ENCODE assay signal across 9 mouse cellular contexts in the genomic region with DNA sequence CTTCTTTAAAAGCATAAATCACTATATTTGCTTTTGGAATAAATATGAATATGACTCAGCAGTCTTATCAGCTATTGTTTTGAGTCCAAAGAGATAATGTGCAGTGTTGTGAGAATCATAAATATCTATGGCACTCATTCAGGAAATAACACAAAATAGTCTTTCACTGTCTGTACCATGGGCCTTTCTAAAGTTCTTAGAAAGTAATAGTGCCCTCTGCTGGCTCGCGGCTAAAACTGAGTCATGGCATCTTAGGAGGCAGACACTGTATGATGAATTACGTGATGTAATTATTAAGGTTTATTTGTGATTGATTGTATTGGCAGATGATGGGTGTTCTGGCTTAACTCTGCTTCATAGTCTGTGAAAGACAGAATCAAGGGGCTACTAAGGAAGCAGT. TPM values are rescaled to one million over a fixed set of nuclear protein-coding genes. Genes with fewer than 3 reads are reported as not detected.
A peak's percentile ranks its signal among the peaks of the same experiment; 100 is the strongest.
DNase-seq lines count a peak whose midpoint lies in the region; ATAC-seq and TF ChIP-seq lines count a peak whose summit lies in the region.
"Had no signal": no experiment of that assay in that cellular context is flagged by ENCODE, and none has a peak within 500 bp of the region (broad histone marks: within the 10 kb centered on the region; RNA-seq: fewer than 3 reads in every experiment).

No protein-coding gene starts in this region.

- no peak overlapping the region for H3K4me3 ChIP-seq in heart, adult 2 months
- H3K4me3 ChIP-seq in hindbrain, embryonic 11.5 days (ENCODE audit: low read depth, low read length), result no peak overlapping the region
- H3K4me3 ChIP-seq: heart, embryonic 15.5 days had no signal

- peak; percentile 81 for TF ChIP-seq CTCF in heart, adult 2 months (IDR thresholded peaks at IDR 0.05)

- no peaks in the 10 kb centered on the region for H3K36me3 ChIP-seq in heart, adult 2 months (ENCODE audit: control insufficient read depth, insufficient read depth, low read length)
- H3K36me3 ChIP-seq in hindbrain, embryonic 11.5 days (ENCODE audit: control insufficient read depth, insufficient read depth, low read length), result no peaks in the 10 kb centered on the region
- H3K36me3 ChIP-seq: heart, embryonic 15.5 days had no signal

- no peak for TF ChIP-seq POLR2A in heart, adult 2 months (IDR thresholded peaks at IDR 0.05; ENCODE audit: insufficient read depth, low read depth, low read length)

- 9% methylated on average over 3 of the region's 3 CpGs for WGBS in heart, adult 2 months
- 22% methylated on average over 3 of the region's 3 CpGs for WGBS in hindbrain, embryonic 11.5 days

- no peaks in the 10 kb centered on the region for H3K27me3 ChIP-seq in heart, adult 2 months (ENCODE audit: control insufficient read depth, insufficient read depth, low read length)
- H3K27me3 ChIP-seq in hindbrain, embryonic 11.5 days (ENCODE audit: control insufficient read depth, insufficient read depth, low read length), result no peaks in the 10 kb centered on the region
- H3K27me3 ChIP-seq: heart, embryonic 15.5 days had no signal

- no peak overlapping the region for H3K9ac ChIP-seq in heart, adult 2 months (ENCODE audit: low read depth, low read length)
- H3K9ac ChIP-seq in hindbrain, embryonic 11.5 days (ENCODE audit: low read depth, low read length), result no peak overlapping the region
- H3K9ac ChIP-seq: heart, embryonic 15.5 days had no signal

- H3K27ac ChIP-seq in heart, adult 2 months, result no peak overlapping the region
- no peak overlapping the region for H3K27ac ChIP-seq in hindbrain, embryonic 11.5 days (ENCODE audit: low read depth, low read length)
- H3K27ac ChIP-seq: heart, embryonic 15.5 days had no signal

- no peaks in the 10 kb centered on the region for H3K79me2 ChIP-seq in heart, adult 2 months (replicated peaks; ENCODE audit: control insufficient read depth, insufficient read depth, low read length)

- no peaks in the 10 kb centered on the region for H3K4me1 ChIP-seq in heart, adult 2 months (ENCODE audit: control insufficient read depth, insufficient read depth, low read length)
- no peaks in the 10 kb centered on the region for H3K4me1 ChIP-seq in hindbrain, embryonic 11.5 days (replicated peaks; ENCODE audit: control insufficient read depth, insufficient read depth, low read length)
- H3K4me1 ChIP-seq: heart, embryonic 15.5 days had no signal

- ATAC-seq in hindbrain, embryonic 11.5 days (ENCODE audit: low FRiP score), result peak; percentile 59; the same call in 1 of the 2 replicates
- peak; percentile 86 for ATAC-seq in megakaryocyte, adult 5-6 weeks (ENCODE audit: poor library complexity, severe bottlenecking)

- TF ChIP-seq EP300 in heart, adult 2 months (IDR thresholded peaks at IDR 0.05; ENCODE audit: insufficient read depth, low read depth, low read length), result 0 out of 2 replicates have a peak, but pooled peaks have one; percentile 13

- no peaks in the 10 kb centered on the region for H3K9me3 ChIP-seq in hindbrain, embryonic 11.5 days (ENCODE audit: control insufficient read depth, low read length)
- H3K9me3 ChIP-seq: heart, embryonic 15.5 days had no signal

- no peak for DNase-seq in heart, adult 2 months
- DNase-seq in heart, postnatal 25 days (ENCODE audit: low spot score), result no peak
- DNase-seq in adrenal gland, adult 18-20 months (ENCODE audit: low spot score in 2 of 2), result peak; percentile 9 to 33
- peak; percentile 31 for DNase-seq in embryo, embryonic 11.5 days (ENCODE audit: low read depth, low spot score)
- DNase-seq in hindbrain, embryonic 11.5 days (ENCODE audit: low spot score), result peak; percentile 52
- peak; percentile 39 to 54 for DNase-seq in layer of hippocampus, adult 18-20 months (ENCODE audit: low spot score in 2 of 2)
- peak; percentile 4 to 8 for DNase-seq in thymus, adult 18-20 months

- intact Hi-C loops in heart, adult 2 months (cut with DNase I), result loop anchor here (1.0 kb wide), 1 partner anchor 234 kb away; no protein-coding TSS in a partner anchor
- intact Hi-C loops in heart, postnatal 25 days (cut with DNase I), result loop anchor here (1.0 kb wide), 1 partner anchor 234 kb away; no protein-coding TSS in a partner anchor

- no peak overlapping the region for H3K4me2 ChIP-seq in hindbrain, embryonic 11.5 days (replicated peaks; ENCODE audit: low read depth, low read length)
- H3K4me2 ChIP-seq: heart, embryonic 15.5 days had no signal

RNA-seq across cellular contexts. Expression of gene Gprin3, which starts 57.5 kb away (rescaled TPM):
- total RNA-seq in heart, adult 2 months (2021), result under 1 TPM; 0.34 to 0.37 TPM
- 0.12 and 0.27 TPM in 2 replicates for polyA plus RNA-seq in heart, adult 2 months (2012; rRNA removed)
- total RNA-seq in heart, postnatal 25 days (2021), result under 1 TPM; 0.36 to 0.44 TPM
- total RNA-seq in adrenal gland, adult 18-20 months (2021), result 1 to 10 TPM; 1.4 to 1.9 TPM
- 0.15 and 0.37 TPM in 2 replicates for polyA plus RNA-seq in hindbrain, embryonic 11.5 days (2014; fragmentation: Nextera tagmentation; extraction: Ambion mirVana)
- total RNA-seq in layer of hippocampus, adult 18-20 months (2021), result 1 to 10 TPM; 8.3 to 9.3 TPM
- 4.4 and 5.5 TPM in 2 replicates for total RNA-seq in megakaryocyte, adult 5-6 weeks (2015)
- 3.3 and 4.2 TPM in 2 replicates for total RNA-seq in megakaryocyte, adult 5-6 weeks (2017)

Comparison
In these comparisons a context has a peak if more than half of its experiments do, and no peak if none do; other contexts are left out.
1. DNase-seq: peak in adrenal gland, adult 18-20 months (2 of 2), embryo, embryonic 11.5 days (single experiment), hindbrain, embryonic 11.5 days (single experiment), layer of hippocampus, adult 18-20 months (2 of 2) and thymus, adult 18-20 months (2 of 2); none in heart, adult 2 months (0 of 2) and heart, postnatal 25 days (single experiment).